Mouse (Mus musculus) liver, postnatal 0 days (tissue): ENCODE measurements at regions not wholly inside any gene's neighbourhood (a gene's known extent, or its start where the extent isn't known, plus 50 kb on each side); places are given as distances from the start of the nearest gene placed in this dataset.

Experiments used
- ATAC-seq: fragments of 200-750 bp; cut with Nextera tagmentation; 2 replicates; pipeline ENCODE4 v1.8.0; 2017; ENCODE audit warnings: mild to moderate bottlenecking, moderate library complexity
- DNase-seq: peaks from one replicate; pipeline ENCODE4 v3.0.0-alpha.2; 2016
- H3K27ac ChIP-seq: fragments of 300-500 bp; sonication (generic); 2 replicates; pipeline ENCODE4 v1.5.1; 2014; ENCODE audit warnings: antibody characterized with exemption, moderate library complexity, mild to moderate bottlenecking, low read depth
- H3K27me3 ChIP-seq: fragments of 300-500 bp; sonication (generic); 2 replicates; pipeline ENCODE4 v1.6.1; 2014; ENCODE audit warnings: low read length, control low read depth, mixed read lengths; ENCODE audit not compliant: insufficient read depth
- H3K36me3 ChIP-seq: fragments of 300-500 bp; sonication (generic); replicated peaks from 2 replicates; pipeline ENCODE4 v1.6.1; 2014; ENCODE audit warnings: mild to moderate bottlenecking, control low read depth, low read length, moderate library complexity, mixed read lengths; ENCODE audit not compliant: insufficient read depth
- H3K4me1 ChIP-seq: fragments of 300-500 bp; sonication (generic); 2 replicates; pipeline ENCODE4 v1.6.1; 2014; ENCODE audit warnings: antibody characterized with exemption, mild to moderate bottlenecking, control low read depth; ENCODE audit not compliant: insufficient read depth
- H3K4me2 ChIP-seq: fragments of 300-500 bp; sonication (generic); 2 replicates; pipeline ENCODE4 v1.6.1; 2014; ENCODE audit warnings: low read depth, mild to moderate bottlenecking, low read length, moderate library complexity, mixed read lengths
- H3K4me3 ChIP-seq: fragments of 300-500 bp; sonication (generic); 2 replicates; pipeline ENCODE4 v1.5.1; 2014; ENCODE audit warnings: low read depth, low read length
- H3K9ac ChIP-seq: fragments of 300-500 bp; sonication (generic); replicated peaks from 2 replicates; pipeline ENCODE4 v1.6.1; 2014; ENCODE audit warnings: mild to moderate bottlenecking, moderate library complexity
- H3K9me3 ChIP-seq: fragments of 300-500 bp; sonication (generic); 2 replicates; pipeline ENCODE4 v1.6.1; 2016; ENCODE audit warnings: mild to moderate bottlenecking, control low read depth, low read length, mixed read lengths
- CTCF ChIP-seq: sonication (generic); IDR thresholded peaks from 2 replicates; pipeline ENCODE4 v1.5.1; 2016; ENCODE audit warnings: antibody characterized with exemption, low read depth
- EP300 ChIP-seq: IDR thresholded peaks from 2 replicates; pipeline ENCODE4 v1.6.1; 2016; ENCODE audit warnings: antibody characterized with exemption, low read depth, mild to moderate bottlenecking
- WGBS: fragments of 180-500 bp; shearing (Covaris S2); extraction: QIAGEN DNeasy Blood & Tissue Kit; methylation state at CpG from one replicate; pipeline ENCODE4 v1.1.7; 2014; ENCODE audit not compliant: insufficient replicate concordance; 5-methylcytosine and 5-hydroxymethylcytosine counted together

- Histone ChIP-seq H3K9me3 (no peaks in the 10 kb centered on the region), H3K27me3 (no peaks in the 10 kb centered on the region), H3K9ac (no peak overlapping the region), H3K4me2 (no peak overlapping the region), H3K36me3 (no peaks in the 10 kb centered on the region), H3K27ac (no peak overlapping the region), H3K4me3 (no peak overlapping the region), H3K4me1 (no peaks in the 10 kb centered on the region; the same call in 1 of the 2 replicates)
- no peak for DNase-seq
- WGBS: 61% methylated on average over 3 of the region's 3 CpGs
- ATAC-seq: no peak
- TF ChIP-seq EP300: no peak
- no peak for TF ChIP-seq CTCF
Observed at GRCm38 (mm10) chr11:31763856-31764255, 92.2 kb upstream of the Bod1 start.

- peaks cover 18% of the 10 kb centered on the region for H3K4me1 ChIP-seq
Observed at GRCm38 (mm10) chr11:31766296-31766695, 94.6 kb upstream of the Bod1 start.

GRCm38 (mm10) chr11:31767727-31768495 is 96.2 kb upstream of the Bod1 start:
- no peak for ATAC-seq
- TF ChIP-seq EP300 (no peak), CTCF (no peak)
- no peak for DNase-seq
- peaks cover 25% of the 10 kb centered on the region for H3K4me1 ChIP-seq
- H3K4me3 ChIP-seq: no peak overlapping the region
- no peak overlapping the region for H3K9ac ChIP-seq
- no peaks in the 10 kb centered on the region for H3K36me3 ChIP-seq
- H3K4me2 ChIP-seq: no peak overlapping the region
- H3K27me3 ChIP-seq: no peaks in the 10 kb centered on the region
- H3K27ac ChIP-seq: peak overlapping the region; percentile 3; the same call in 1 of the 2 replicates
- no peaks in the 10 kb centered on the region for H3K9me3 ChIP-seq
- 78% methylated on average over 10 of the region's 10 CpGs for WGBS

More at GRCm38 (mm10) chr11:31766296-31766695, 94.6 kb upstream of the Bod1 start:
- TF ChIP-seq CTCF: no peak
- no peak for TF ChIP-seq EP300
- WGBS: 84% methylated on average over 5 of the region's 5 CpGs
- DNase-seq (no peak), ATAC-seq (no peak)
- Histone ChIP-seq H3K9ac (no peak overlapping the region), H3K9me3 (no peaks in the 10 kb centered on the region), H3K27me3 (no peaks in the 10 kb centered on the region), H3K27ac (no peak overlapping the region), H3K36me3 (no peaks in the 10 kb centered on the region), H3K4me3 (no peak overlapping the region), H3K4me2 (no peak overlapping the region)

GRCm38 (mm10) chr11:31769804-31770654 is 98.3 kb upstream of the Bod1 start:
- peak overlapping the region; percentile 36 for H3K4me2 ChIP-seq
- ATAC-seq (peak; percentile 92), DNase-seq (peak; percentile 76)
- H3K4me3 ChIP-seq: no peak overlapping the region
- H3K9ac ChIP-seq: peak overlapping the region; percentile 50; the same call in 1 of the 2 replicates
- 66% methylated on average over 3 of the region's 4 CpGs for WGBS
- peaks cover 25% of the 10 kb centered on the region for H3K4me1 ChIP-seq
- H3K9me3 ChIP-seq: peaks cover 3% of the 10 kb centered on the region; the same call in 1 of the 2 replicates
- no peaks in the 10 kb centered on the region for H3K36me3 ChIP-seq
- H3K27me3 ChIP-seq: no peaks in the 10 kb centered on the region
- TF ChIP-seq EP300 (peak; percentile 99), CTCF (no peak)
- H3K27ac ChIP-seq: peak overlapping the region; percentile 86

GRCm38 (mm10) chr11:31770881-31771280 is 99.2 kb upstream of the Bod1 start:
- H3K4me1 ChIP-seq: peaks cover 25% of the 10 kb centered on the region
- peaks cover 3% of the 10 kb centered on the region; the same call in 1 of the 2 replicates for H3K9me3 ChIP-seq
- no peaks in the 10 kb centered on the region for H3K36me3 ChIP-seq
- no peaks in the 10 kb centered on the region for H3K27me3 ChIP-seq
- ATAC-seq: peak; percentile 24
- no peak for DNase-seq
- H3K4me3 ChIP-seq: no peak overlapping the region
- H3K4me2 ChIP-seq: peak overlapping the region; percentile 36
- TF ChIP-seq EP300: no peak; the same call in 1 of the 2 replicates
- no peak for TF ChIP-seq CTCF
- WGBS: 85% methylated on average over 7 of the region's 7 CpGs
- H3K27ac ChIP-seq: peak overlapping the region; percentile 86
- H3K9ac ChIP-seq: peak overlapping the region; percentile 50; the same call in 1 of the 2 replicates
